Mouse (Mus musculus): ENCODE measurements around the gene Agbl5. TPM values are rescaled to one million over a fixed set of nuclear protein-coding genes. Genes with fewer than 3 reads are reported as not detected.

Gene Agbl5
- polyA plus RNA-seq, 1 experiment: 5.2 TPM

- H3K79me2 ChIP-seq (ENCODE audit: control insufficient read depth, insufficient read depth): peaks cover 27% of the 10 kb centered on the region
- H3K27me3 ChIP-seq (ENCODE audit: control insufficient read depth, insufficient read depth, insufficient read length): no peaks in the 10 kb centered on the region
- H3ac ChIP-seq (ENCODE audit: control insufficient read depth, insufficient read length, low read depth): no peak within 1 kb of the TSS
- H3K4me3 ChIP-seq (ENCODE audit: insufficient read depth, poor library complexity, severe bottlenecking): no peak within 1 kb of the TSS
- TF ChIP-seq MYOG (IDR thresholded peaks at IDR 0.05; ENCODE audit: control insufficient read depth, extremely low read depth, insufficient read length) (no peak), FOSL1 (IDR thresholded peaks at IDR 0.05; ENCODE audit: insufficient read depth, low read length, poor library complexity, severe bottlenecking) (no peak), CEBPB (IDR thresholded peaks at IDR 0.05; ENCODE audit: low read depth) (no peak), USF1 (IDR thresholded peaks at IDR 0.05; ENCODE audit: low read depth) (no peak), CTCF (IDR thresholded peaks at IDR 0.05; ENCODE audit: control insufficient read depth, insufficient read depth, insufficient read length) (no peak)
- H3K36me3 ChIP-seq (ENCODE audit: control insufficient read depth, insufficient read depth): peaks cover 17% of the 10 kb centered on the region
- peaks cover 8% of the 10 kb centered on the region for H3K79me3 ChIP-seq (ENCODE audit: low read depth)
Measured at GRCm38 (mm10) chr5:30867712-30868111, 20.8 kb upstream of the Agbl5 start, which contains the start of gene Tmem214. TSS of gene Tmem214 (plus strand) at chr5:30868012.

- TF ChIP-seq CTCF (IDR thresholded peaks at IDR 0.05; ENCODE audit: control insufficient read depth, insufficient read depth, insufficient read length) (no peak), MAX (IDR thresholded peaks at IDR 0.05) (no peak), MYOD1 (IDR thresholded peaks at IDR 0.05; ENCODE audit: control insufficient read depth, insufficient read length, low read depth) (no peak), USF1 (IDR thresholded peaks at IDR 0.05; ENCODE audit: low read depth) (no peak), FOSL1 (IDR thresholded peaks at IDR 0.05; ENCODE audit: insufficient read depth, low read length, poor library complexity, severe bottlenecking) (no peak)
- H3K27me3 ChIP-seq (ENCODE audit: control insufficient read depth, insufficient read depth, insufficient read length): no peaks in the 10 kb centered on the region
- H3K79me2 ChIP-seq (ENCODE audit: control insufficient read depth, insufficient read depth): peaks cover 27% of the 10 kb centered on the region
- H3K79me3 ChIP-seq (ENCODE audit: low read depth): peaks cover 8% of the 10 kb centered on the region
- H3ac ChIP-seq (ENCODE audit: control insufficient read depth, insufficient read length, low read depth): no peak overlapping the region
- H3K4me3 ChIP-seq (ENCODE audit: insufficient read depth, poor library complexity, severe bottlenecking): peak overlapping the region; percentile 85
- peaks cover 26% of the 10 kb centered on the region for H3K36me3 ChIP-seq (ENCODE audit: control insufficient read depth, insufficient read depth)
Measured at GRCm38 (mm10) chr5:30868981-30869380, 19.5 kb upstream of the Agbl5 start.

- H3K36me3 ChIP-seq (ENCODE audit: control insufficient read depth, insufficient read depth): peaks cover 32% of the 10 kb centered on the region
- TF ChIP-seq MAX (IDR thresholded peaks at IDR 0.05): no peak
- no peak for TF ChIP-seq FOSL1 (IDR thresholded peaks at IDR 0.05; ENCODE audit: insufficient read depth, low read length, poor library complexity, severe bottlenecking)
- TF ChIP-seq MYOG (IDR thresholded peaks at IDR 0.05; ENCODE audit: control insufficient read depth, extremely low read depth, insufficient read length): no peak
- no peak for TF ChIP-seq USF1 (IDR thresholded peaks at IDR 0.05; ENCODE audit: low read depth)
- no peak for TF ChIP-seq MYOD1 (IDR thresholded peaks at IDR 0.05; ENCODE audit: control insufficient read depth, insufficient read length, low read depth)
- no peak for TF ChIP-seq CEBPB (IDR thresholded peaks at IDR 0.05; ENCODE audit: low read depth)
- no peak for TF ChIP-seq CTCF (IDR thresholded peaks at IDR 0.05; ENCODE audit: control insufficient read depth, insufficient read depth, insufficient read length)
Measured at GRCm38 (mm10) chr5:30869405-30870130, 18.9 kb upstream of the Agbl5 start.

GRCm38 (mm10) chr5:30870131-30870406, 18.4 kb upstream of the Agbl5 start:
- Histone ChIP-seq H3K27me3 (ENCODE audit: control insufficient read depth, insufficient read depth, insufficient read length) (no peaks in the 10 kb centered on the region), H3K4me3 (ENCODE audit: insufficient read depth, poor library complexity, severe bottlenecking) (peak overlapping the region; percentile 85), H3K36me3 (ENCODE audit: control insufficient read depth, insufficient read depth) (peaks cover 37% of the 10 kb centered on the region), H3K79me3 (ENCODE audit: low read depth) (peaks cover 8% of the 10 kb centered on the region), H3K79me2 (ENCODE audit: control insufficient read depth, insufficient read depth) (peaks cover 27% of the 10 kb centered on the region), H3ac (ENCODE audit: control insufficient read depth, insufficient read length, low read depth) (peak overlapping the region; percentile 86)
- TF ChIP-seq USF1 (IDR thresholded peaks at IDR 0.05; ENCODE audit: low read depth) (no peak), CTCF (IDR thresholded peaks at IDR 0.05; ENCODE audit: control insufficient read depth, insufficient read depth, insufficient read length) (no peak), MYOD1 (IDR thresholded peaks at IDR 0.05; ENCODE audit: control insufficient read depth, insufficient read length, low read depth) (no peak), FOSL1 (IDR thresholded peaks at IDR 0.05; ENCODE audit: insufficient read depth, low read length, poor library complexity, severe bottlenecking) (no peak), MYOG (IDR thresholded peaks at IDR 0.05; ENCODE audit: control insufficient read depth, extremely low read depth, insufficient read length) (no peak), MAX (IDR thresholded peaks at IDR 0.05) (no peak), CEBPB (IDR thresholded peaks at IDR 0.05; ENCODE audit: low read depth) (no peak)

More at GRCm38 (mm10) chr5:30869405-30870130, 18.9 kb upstream of the Agbl5 start:
- peak overlapping the region; percentile 86 for H3ac ChIP-seq (ENCODE audit: control insufficient read depth, insufficient read length, low read depth)
- peaks cover 8% of the 10 kb centered on the region for H3K79me3 ChIP-seq (ENCODE audit: low read depth)
- H3K79me2 ChIP-seq (ENCODE audit: control insufficient read depth, insufficient read depth): peaks cover 27% of the 10 kb centered on the region
- peak overlapping the region; percentile 85 for H3K4me3 ChIP-seq (ENCODE audit: insufficient read depth, poor library complexity, severe bottlenecking)
- no peaks in the 10 kb centered on the region for H3K27me3 ChIP-seq (ENCODE audit: control insufficient read depth, insufficient read depth, insufficient read length)

- Histone ChIP-seq H3K79me2 (ENCODE audit: control insufficient read depth, insufficient read depth) (peaks cover 27% of the 10 kb centered on the region), H3K36me3 (ENCODE audit: control insufficient read depth, insufficient read depth) (peaks cover 61% of the 10 kb centered on the region), H3ac (ENCODE audit: control insufficient read depth, insufficient read length, low read depth) (no peak overlapping the region), H3K27me3 (ENCODE audit: control insufficient read depth, insufficient read depth, insufficient read length) (no peaks in the 10 kb centered on the region), H3K4me3 (ENCODE audit: insufficient read depth, poor library complexity, severe bottlenecking) (no peak overlapping the region), H3K79me3 (ENCODE audit: low read depth) (peaks cover 8% of the 10 kb centered on the region)
- TF ChIP-seq CTCF (IDR thresholded peaks at IDR 0.05; ENCODE audit: control insufficient read depth, insufficient read depth, insufficient read length) (no peak), MYOG (IDR thresholded peaks at IDR 0.05; ENCODE audit: control insufficient read depth, extremely low read depth, insufficient read length) (no peak), USF1 (IDR thresholded peaks at IDR 0.05; ENCODE audit: low read depth) (no peak)
Measured at GRCm38 (mm10) chr5:30872574-30872973, 15.9 kb upstream of the Agbl5 start.

- H3K79me2 ChIP-seq (ENCODE audit: control insufficient read depth, insufficient read depth): peaks cover 27% of the 10 kb centered on the region
- H3K27me3 ChIP-seq (ENCODE audit: control insufficient read depth, insufficient read depth, insufficient read length): no peaks in the 10 kb centered on the region
- peaks cover 8% of the 10 kb centered on the region for H3K79me3 ChIP-seq (ENCODE audit: low read depth)
- TF ChIP-seq MYOD1 (IDR thresholded peaks at IDR 0.05; ENCODE audit: control insufficient read depth, insufficient read length, low read depth) (no peak), USF1 (IDR thresholded peaks at IDR 0.05; ENCODE audit: low read depth) (no peak), MAX (IDR thresholded peaks at IDR 0.05) (no peak), MYOG (IDR thresholded peaks at IDR 0.05; ENCODE audit: control insufficient read depth, extremely low read depth, insufficient read length) (no peak), FOSL1 (IDR thresholded peaks at IDR 0.05; ENCODE audit: insufficient read depth, low read length, poor library complexity, severe bottlenecking) (no peak), CTCF (IDR thresholded peaks at IDR 0.05; ENCODE audit: control insufficient read depth, insufficient read depth, insufficient read length) (no peak), CEBPB (IDR thresholded peaks at IDR 0.05; ENCODE audit: low read depth) (no peak)
- H3ac ChIP-seq (ENCODE audit: control insufficient read depth, insufficient read length, low read depth): no peak overlapping the region
- peaks cover 65% of the 10 kb centered on the region for H3K36me3 ChIP-seq (ENCODE audit: control insufficient read depth, insufficient read depth)
- H3K4me3 ChIP-seq (ENCODE audit: insufficient read depth, poor library complexity, severe bottlenecking): no peak overlapping the region
Measured at GRCm38 (mm10) chr5:30874365-30874764, 14.1 kb upstream of the Agbl5 start.
